Mouse (Mus musculus): ENCODE measurements at regions not wholly inside any gene's neighbourhood (a gene's known extent, or its start where the extent isn't known, plus 50 kb on each side); places are given as distances from the start of the nearest gene placed in this dataset.

- no peak overlapping the region for H3K27ac ChIP-seq (ENCODE audit: low read depth, low read length)
- no peaks in the 10 kb centered on the region for H3K4me1 ChIP-seq (replicated peaks; ENCODE audit: control insufficient read depth, insufficient read depth, low read length)
- H3K4me3 ChIP-seq (ENCODE audit: low read depth, low read length): no peak overlapping the region
- H3K4me2 ChIP-seq (ENCODE audit: low read depth, low read length, severe bottlenecking): no peak overlapping the region
- no peaks in the 10 kb centered on the region for H3K9me3 ChIP-seq (ENCODE audit: control insufficient read depth, low read length)
- no peak overlapping the region for H3K9ac ChIP-seq (ENCODE audit: low read length)
- H3K27me3 ChIP-seq (ENCODE audit: control insufficient read depth, insufficient read depth, low read length): no peaks in the 10 kb centered on the region
- 62% methylated on average over 1 of the region's 1 CpGs for WGBS
- no peaks in the 10 kb centered on the region for H3K36me3 ChIP-seq (ENCODE audit: control insufficient read depth, insufficient read depth, low read length)
- ATAC-seq (replicated peaks; ENCODE audit: low FRiP score): no peak
- no peak for DNase-seq (ENCODE audit: low spot score)
Measured at GRCm38 (mm10) chr4:23567827-23568226, 928.4 kb upstream of the Mms22l start.

- no peak overlapping the region for H3K4me3 ChIP-seq (ENCODE audit: low read depth, low read length)
- no peak for ATAC-seq (replicated peaks; ENCODE audit: low FRiP score)
- no peaks in the 10 kb centered on the region for H3K27me3 ChIP-seq (ENCODE audit: control insufficient read depth, insufficient read depth, low read length)
- H3K4me2 ChIP-seq (ENCODE audit: low read depth, low read length, severe bottlenecking): no peak overlapping the region
- H3K9me3 ChIP-seq (ENCODE audit: control insufficient read depth, low read length): no peaks in the 10 kb centered on the region
- H3K36me3 ChIP-seq (ENCODE audit: control insufficient read depth, insufficient read depth, low read length): no peaks in the 10 kb centered on the region
- H3K9ac ChIP-seq (ENCODE audit: low read length): no peak overlapping the region
- no peak for DNase-seq (ENCODE audit: low spot score)
- H3K4me1 ChIP-seq (replicated peaks; ENCODE audit: control insufficient read depth, insufficient read depth, low read length): no peaks in the 10 kb centered on the region
- no peak overlapping the region for H3K27ac ChIP-seq (ENCODE audit: low read depth, low read length)
Measured at GRCm38 (mm10) chr4:23573013-23573412, 923.2 kb upstream of the Mms22l start.

GRCm38 (mm10) chr4:23587412-23587811 is 908.8 kb upstream of the Mms22l start:
- 92% methylated on average over 2 of the region's 2 CpGs for WGBS
- DNase-seq (ENCODE audit: low spot score) (no peak), ATAC-seq (replicated peaks; ENCODE audit: low FRiP score) (no peak)
- Histone ChIP-seq H3K27me3 (ENCODE audit: control insufficient read depth, insufficient read depth, low read length) (no peaks in the 10 kb centered on the region), H3K4me2 (ENCODE audit: low read depth, low read length, severe bottlenecking) (no peak overlapping the region), H3K4me1 (replicated peaks; ENCODE audit: control insufficient read depth, insufficient read depth, low read length) (no peaks in the 10 kb centered on the region), H3K36me3 (ENCODE audit: control insufficient read depth, insufficient read depth, low read length) (no peaks in the 10 kb centered on the region), H3K9me3 (ENCODE audit: control insufficient read depth, low read length) (no peaks in the 10 kb centered on the region), H3K4me3 (ENCODE audit: low read depth, low read length) (no peak overlapping the region), H3K9ac (ENCODE audit: low read length) (no peak overlapping the region), H3K27ac (ENCODE audit: low read depth, low read length) (no peak overlapping the region)

- H3K4me2 ChIP-seq (ENCODE audit: low read depth, low read length, severe bottlenecking): no peak overlapping the region
- WGBS: 44% methylated on average over 3 of the region's 3 CpGs
- no peak for ATAC-seq (replicated peaks; ENCODE audit: low FRiP score)
- no peak for DNase-seq (ENCODE audit: low spot score)
- H3K27me3 ChIP-seq (ENCODE audit: control insufficient read depth, insufficient read depth, low read length): no peaks in the 10 kb centered on the region
- no peaks in the 10 kb centered on the region for H3K36me3 ChIP-seq (ENCODE audit: control insufficient read depth, insufficient read depth, low read length)
- H3K4me1 ChIP-seq (replicated peaks; ENCODE audit: control insufficient read depth, insufficient read depth, low read length): no peaks in the 10 kb centered on the region
- no peaks in the 10 kb centered on the region for H3K9me3 ChIP-seq (ENCODE audit: control insufficient read depth, low read length)
- no peak overlapping the region for H3K9ac ChIP-seq (ENCODE audit: low read length)
- H3K4me3 ChIP-seq (ENCODE audit: low read depth, low read length): no peak overlapping the region
- no peak overlapping the region for H3K27ac ChIP-seq (ENCODE audit: low read depth, low read length)
Measured at GRCm38 (mm10) chr4:23590883-23591282, 905.4 kb upstream of the Mms22l start.

GRCm38 (mm10) chr4:23591593-23591992 is 904.7 kb upstream of the Mms22l start:
- no peak overlapping the region for H3K4me2 ChIP-seq (ENCODE audit: low read depth, low read length, severe bottlenecking)
- H3K9ac ChIP-seq (ENCODE audit: low read length): no peak overlapping the region
- no peak overlapping the region for H3K4me3 ChIP-seq (ENCODE audit: low read depth, low read length)
- ATAC-seq (replicated peaks; ENCODE audit: low FRiP score) (no peak), DNase-seq (ENCODE audit: low spot score) (no peak)
- H3K27me3 ChIP-seq (ENCODE audit: control insufficient read depth, insufficient read depth, low read length): no peaks in the 10 kb centered on the region
- H3K9me3 ChIP-seq (ENCODE audit: control insufficient read depth, low read length): no peaks in the 10 kb centered on the region
- WGBS: 77% methylated on average over 2 of the region's 2 CpGs
- H3K27ac ChIP-seq (ENCODE audit: low read depth, low read length): no peak overlapping the region
- H3K36me3 ChIP-seq (ENCODE audit: control insufficient read depth, insufficient read depth, low read length): no peaks in the 10 kb centered on the region
- no peaks in the 10 kb centered on the region for H3K4me1 ChIP-seq (replicated peaks; ENCODE audit: control insufficient read depth, insufficient read depth, low read length)

- 95% methylated on average over 2 of the region's 2 CpGs for WGBS
Measured at GRCm38 (mm10) chr4:23600070-23600469, 896.2 kb upstream of the Mms22l start.

GRCm38 (mm10) chr4:23601426-23602293 is 894.6 kb upstream of the Mms22l start:
- Histone ChIP-seq H3K4me3 (ENCODE audit: low read depth, low read length) (no peak overlapping the region), H3K4me1 (replicated peaks; ENCODE audit: control insufficient read depth, insufficient read depth, low read length) (peaks cover 5% of the 10 kb centered on the region)

More at GRCm38 (mm10) chr4:23600070-23600469, 896.2 kb upstream of the Mms22l start:
- H3K9me3 ChIP-seq (ENCODE audit: control insufficient read depth, low read length): no peaks in the 10 kb centered on the region
- H3K4me1 ChIP-seq (replicated peaks; ENCODE audit: control insufficient read depth, insufficient read depth, low read length): peaks cover 5% of the 10 kb centered on the region
- H3K4me2 ChIP-seq (ENCODE audit: low read depth, low read length, severe bottlenecking): no peak overlapping the region
- no peaks in the 10 kb centered on the region for H3K27me3 ChIP-seq (ENCODE audit: control insufficient read depth, insufficient read depth, low read length)
- no peak overlapping the region for H3K4me3 ChIP-seq (ENCODE audit: low read depth, low read length)
- ATAC-seq (replicated peaks; ENCODE audit: low FRiP score) (no peak), DNase-seq (ENCODE audit: low spot score) (no peak)
- no peak overlapping the region for H3K9ac ChIP-seq (ENCODE audit: low read length)
- no peaks in the 10 kb centered on the region for H3K36me3 ChIP-seq (ENCODE audit: control insufficient read depth, insufficient read depth, low read length)
- H3K27ac ChIP-seq (ENCODE audit: low read depth, low read length): no peak overlapping the region

GRCm38 (mm10) chr4:23602294-23602932 is 893.8 kb upstream of the Mms22l start:
- Histone ChIP-seq H3K9ac (ENCODE audit: low read length) (no peak overlapping the region), H3K9me3 (ENCODE audit: control insufficient read depth, low read length) (no peaks in the 10 kb centered on the region), H3K36me3 (ENCODE audit: control insufficient read depth, insufficient read depth, low read length) (no peaks in the 10 kb centered on the region), H3K4me3 (ENCODE audit: low read depth, low read length) (no peak overlapping the region), H3K27me3 (ENCODE audit: control insufficient read depth, insufficient read depth, low read length) (no peaks in the 10 kb centered on the region), H3K4me2 (ENCODE audit: low read depth, low read length, severe bottlenecking) (peak overlapping the region; percentile 15; the same call in 1 of the 2 replicates), H3K27ac (ENCODE audit: low read depth, low read length) (peak overlapping the region; percentile 54), H3K4me1 (replicated peaks; ENCODE audit: control insufficient read depth, insufficient read depth, low read length) (peaks cover 5% of the 10 kb centered on the region)
- WGBS: 43% methylated on average over 9 of the region's 9 CpGs
- ATAC-seq (replicated peaks; ENCODE audit: low FRiP score): peak; percentile 76
- no peak for DNase-seq (ENCODE audit: low spot score)

More at GRCm38 (mm10) chr4:23601426-23602293, 894.6 kb upstream of the Mms22l start:
- DNase-seq (ENCODE audit: low spot score): peak; percentile 54
- WGBS: 14% methylated on average over 13 of the region's 13 CpGs
- peak; percentile 74 for ATAC-seq (replicated peaks; ENCODE audit: low FRiP score)
- H3K9ac ChIP-seq (ENCODE audit: low read length): no peak overlapping the region; the same call in 1 of the 2 replicates
- no peaks in the 10 kb centered on the region for H3K27me3 ChIP-seq (ENCODE audit: control insufficient read depth, insufficient read depth, low read length)
- H3K4me2 ChIP-seq (ENCODE audit: low read depth, low read length, severe bottlenecking): peak overlapping the region; percentile 21
- H3K36me3 ChIP-seq (ENCODE audit: control insufficient read depth, insufficient read depth, low read length): no peaks in the 10 kb centered on the region
- no peaks in the 10 kb centered on the region for H3K9me3 ChIP-seq (ENCODE audit: control insufficient read depth, low read length)
- H3K27ac ChIP-seq (ENCODE audit: low read depth, low read length): peak overlapping the region; percentile 54

All from forebrain, embryonic 11.5 days (tissue).